8 mouse cellular contexts compared by ENCODE assay signal in the genomic region with DNA sequence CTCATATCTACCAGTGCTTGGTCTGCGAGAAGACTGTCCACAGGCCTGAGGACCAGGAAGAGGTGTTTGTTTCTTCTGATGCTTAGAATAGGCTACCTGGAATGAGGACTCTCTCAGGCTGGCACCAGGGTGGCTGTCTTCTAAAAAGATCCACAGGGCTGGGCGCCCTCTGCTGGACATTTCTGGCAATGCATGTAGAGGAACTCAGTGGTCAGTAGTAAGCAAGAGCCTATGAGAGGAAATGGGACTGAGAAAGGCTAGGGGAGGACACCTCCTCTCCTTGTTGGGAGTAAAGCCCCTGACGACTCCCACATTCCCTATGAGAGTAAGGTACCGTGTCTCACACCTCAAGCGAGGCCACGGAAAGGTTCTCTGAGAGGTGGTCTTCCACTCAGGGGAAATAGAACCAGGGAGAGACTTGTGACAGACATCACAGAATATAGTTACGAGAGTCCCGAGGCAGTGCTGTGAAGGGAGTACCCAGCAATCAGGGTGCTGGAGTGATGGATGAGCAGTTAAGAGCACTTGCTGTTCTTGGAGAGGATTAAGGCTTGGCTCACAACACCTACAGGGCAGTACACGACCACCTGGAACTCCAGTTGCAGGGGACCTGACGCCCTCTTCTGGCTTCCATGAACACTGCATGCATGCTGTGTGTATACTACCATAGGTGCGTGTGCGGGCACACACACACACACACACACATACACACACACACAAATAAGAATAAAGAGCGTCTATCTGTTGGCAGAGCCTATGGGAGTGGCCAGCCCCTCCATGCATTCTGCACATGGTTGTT. TPM values are rescaled to one million over a fixed set of nuclear protein-coding genes. Genes with fewer than 3 reads are reported as not detected.
A peak's percentile ranks its signal among the peaks of the same experiment; 100 is the strongest.
DNase-seq lines count a peak whose midpoint lies in the region; ATAC-seq and TF ChIP-seq lines count a peak whose summit lies in the region.

No protein-coding gene starts in this region.

- H3K9me3 ChIP-seq in limb, embryonic 10.5 days (replicated peaks), result no peaks in the 10 kb centered on the region
- H3K9me3 ChIP-seq in midbrain, embryonic 16.5 days (replicated peaks; ENCODE audit: control insufficient read depth, low read length, poor library complexity, severe bottlenecking), result no peaks in the 10 kb centered on the region

- H3K27ac ChIP-seq in kidney, adult 2 months (ENCODE audit: insufficient read depth, low read depth, low read length), result no peak overlapping the region
- H3K27ac ChIP-seq in limb, embryonic 10.5 days, result no peak overlapping the region
- no peak overlapping the region for H3K27ac ChIP-seq in midbrain, embryonic 16.5 days (ENCODE audit: low read length)
- no peak overlapping the region for H3K27ac ChIP-seq in spleen, adult 2 months (ENCODE audit: insufficient read depth, low read length)

- H3K9ac ChIP-seq in midbrain, embryonic 16.5 days (ENCODE audit: low read depth, low read length), result no peak overlapping the region

- TF ChIP-seq CTCF in kidney, adult 2 months (conservative IDR thresholded peaks at IDR 0.05; ENCODE audit: insufficient read depth, insufficient read length, low read depth, low read length), result peak; percentile 88
- peak; percentile 83; the same call in 1 of the 2 replicates for TF ChIP-seq CTCF in spleen, adult 2 months (IDR thresholded peaks at IDR 0.05; ENCODE audit: extremely low read depth, insufficient read depth, insufficient read length, insufficient replicate concordance)

- H3K4me3 ChIP-seq in kidney, adult 2 months (ENCODE audit: insufficient read depth, low read depth, low read length), result no peak overlapping the region
- H3K4me3 ChIP-seq in limb, embryonic 10.5 days, result no peak overlapping the region
- H3K4me3 ChIP-seq in midbrain, embryonic 16.5 days (ENCODE audit: low read depth, low read length), result no peak overlapping the region
- H3K4me3 ChIP-seq in spleen, adult 2 months (ENCODE audit: extremely low read depth, insufficient read depth, insufficient read length), result no peak overlapping the region

- no peaks in the 10 kb centered on the region for H3K4me1 ChIP-seq in kidney, adult 2 months (ENCODE audit: control insufficient read depth, insufficient read depth, low read length)
- H3K4me1 ChIP-seq in limb, embryonic 10.5 days, result peaks cover 23% of the 10 kb centered on the region
- no peaks in the 10 kb centered on the region for H3K4me1 ChIP-seq in midbrain, embryonic 16.5 days (ENCODE audit: control insufficient read depth, insufficient read depth, low read length)
- H3K4me1 ChIP-seq in spleen, adult 2 months (ENCODE audit: control insufficient read depth, insufficient read depth, insufficient read length), result no peaks in the 10 kb centered on the region

- TF ChIP-seq POLR2A in kidney, adult 2 months (IDR thresholded peaks at IDR 0.05; ENCODE audit: low read depth, low read length), result no peak
- no peak for TF ChIP-seq POLR2A in spleen, adult 2 months (IDR thresholded peaks at IDR 0.05; ENCODE audit: low read depth, low read length)

- no peaks in the 10 kb centered on the region for H3K27me3 ChIP-seq in kidney, adult 2 months (replicated peaks; ENCODE audit: control insufficient read depth, insufficient read depth, low read length)
- H3K27me3 ChIP-seq in limb, embryonic 10.5 days (ENCODE audit: low read depth, poor library complexity, severe bottlenecking), result no peaks in the 10 kb centered on the region; the same call in 1 of the 2 replicates
- H3K27me3 ChIP-seq in midbrain, embryonic 16.5 days (ENCODE audit: control insufficient read depth, insufficient read depth, low read depth, low read length), result no peaks in the 10 kb centered on the region; the same call in 1 of the 2 replicates
- no peaks in the 10 kb centered on the region for H3K27me3 ChIP-seq in spleen, adult 2 months (ENCODE audit: control insufficient read depth, insufficient read depth, low read length)

- no peaks in the 10 kb centered on the region for H3K36me3 ChIP-seq in kidney, adult 2 months (ENCODE audit: control insufficient read depth, insufficient read depth, low read length)
- no peaks in the 10 kb centered on the region for H3K36me3 ChIP-seq in limb, embryonic 10.5 days
- no peaks in the 10 kb centered on the region for H3K36me3 ChIP-seq in midbrain, embryonic 16.5 days (ENCODE audit: control insufficient read depth, insufficient read depth, low read length)
- no peaks in the 10 kb centered on the region for H3K36me3 ChIP-seq in spleen, adult 2 months (ENCODE audit: control insufficient read depth, insufficient read depth, low read length)

- H3K4me2 ChIP-seq in midbrain, embryonic 16.5 days (ENCODE audit: low read length), result no peak overlapping the region

- ATAC-seq in midbrain, embryonic 16.5 days, result peak; percentile 59

- peak; percentile 32 for DNase-seq in 3134 (ENCODE audit: extremely low read depth, insufficient read length, low spot score)
- DNase-seq in adrenal gland, adult 8-10 months, result peak; percentile 54
- DNase-seq in embryo, embryonic 11.5 days (ENCODE audit: low read depth, low spot score), result peak; percentile 79
- peak; percentile 76 to 85 for DNase-seq in gastrocnemius, postnatal 4 days (ENCODE audit: low spot score in 2 of 2)
- DNase-seq in kidney, adult 2 months, result peak; percentile 83
- DNase-seq in limb, embryonic 10.5 days (ENCODE audit: low spot score), result peak; percentile 95
- peak; percentile 61 to 80 for DNase-seq in spleen, adult 2 months (ENCODE audit: low read depth in 1 of 2, low spot score in 2 of 2)

- WGBS in kidney, adult 2 months, result 57% methylated on average over 13 of the region's 13 CpGs
- 65% methylated on average over 13 of the region's 13 CpGs for WGBS in limb, embryonic 10.5 days
- WGBS in midbrain, embryonic 16.5 days, result 69% methylated on average over 13 of the region's 13 CpGs
- WGBS in spleen, adult 2 months, result 68% methylated on average over 13 of the region's 13 CpGs

RNA-seq across cellular contexts. Expression of a gene that starts 34.6 kb away (rescaled TPM):
- total RNA-seq in adrenal gland, adult 8-10 months (2022), result 1 to 10 TPM; 3.5 to 6.9 (median 4.1) TPM
- 10 to 100 TPM; 25.3 to 26.2 TPM for total RNA-seq in gastrocnemius, postnatal 4 days (2021)
- polyA plus RNA-seq in kidney, adult 2 months (2012; rRNA removed), result 0.41 and 0.95 TPM in 2 replicates
- 158 and 194 TPM in 2 replicates for polyA plus RNA-seq in limb, embryonic 10.5 days (2016; fragmentation: Nextera tagmentation; extraction: Ambion mirVana)
- polyA plus RNA-seq in midbrain, embryonic 16.5 days (2015; fragmentation: Nextera tagmentation; extraction: Ambion mirVana), result 9.6 and 13.2 TPM in 2 replicates
- 9.1 and 21.1 TPM in 2 replicates for polyA plus RNA-seq in spleen, adult 2 months (2012; rRNA removed)

RNA-seq across cellular contexts. Expression of a gene that starts 41.1 kb away (rescaled TPM):
- total RNA-seq in adrenal gland, adult 8-10 months (2022), result 10 to 100 TPM; 33.8 to 64.0 (median 45.6) TPM
- total RNA-seq in gastrocnemius, postnatal 4 days (2021), result 10 to 100 TPM; 12.2 to 14.0 TPM
- polyA plus RNA-seq in kidney, adult 2 months (2012; rRNA removed), result 31.0 and 39.7 TPM in 2 replicates
- polyA plus RNA-seq in limb, embryonic 10.5 days (2016; fragmentation: Nextera tagmentation; extraction: Ambion mirVana), result 12.2 and 14.5 TPM in 2 replicates
- 33.4 and 36.2 TPM in 2 replicates for polyA plus RNA-seq in midbrain, embryonic 16.5 days (2015; fragmentation: Nextera tagmentation; extraction: Ambion mirVana)
- 14.1 and 19.5 TPM in 2 replicates for polyA plus RNA-seq in spleen, adult 2 months (2012; rRNA removed)

Comparison
In these comparisons a context has a peak if more than half of its experiments do, and no peak if none do; other contexts are left out.
1. DNase-seq: peak in every context shown above with its lines; median percentile 95 in limb, embryonic 10.5 days; 83 in kidney, adult 2 months; 80 in gastrocnemius, postnatal 4 days; 79 in embryo, embryonic 11.5 days; 70 in spleen, adult 2 months; 54 in adrenal gland, adult 8-10 months; 32 in 3134.